In the genomic region with DNA sequence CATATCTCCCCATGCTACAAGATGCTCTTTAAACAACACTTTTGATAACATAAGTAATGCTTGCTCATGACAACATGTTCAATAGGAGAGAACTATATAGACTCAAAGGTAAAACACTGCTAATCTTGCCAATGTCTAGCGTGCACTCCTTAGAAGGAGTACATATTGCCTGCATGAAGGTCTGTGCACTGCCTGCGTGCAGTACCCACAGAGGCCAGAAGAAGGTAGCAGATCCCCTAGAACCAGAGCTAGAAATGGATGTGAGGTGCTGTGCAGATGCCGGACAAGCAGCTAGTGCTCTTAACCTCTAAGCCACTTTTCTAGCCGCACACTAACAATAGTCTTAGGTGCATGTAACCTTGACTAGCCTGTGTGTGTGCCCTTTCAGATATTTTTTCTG, we compare ENCODE assay signal across 32 mouse cellular contexts. TPM values are rescaled to one million over a fixed set of nuclear protein-coding genes. Genes with fewer than 3 reads are reported as not detected.
A peak's percentile ranks its signal among the peaks of the same experiment; 100 is the strongest.
DNase-seq lines count a peak whose midpoint lies in the region; ATAC-seq and TF ChIP-seq lines count a peak whose summit lies in the region.
"Had no signal": no experiment of that assay in that cellular context is flagged by ENCODE, and none has a peak within 500 bp of the region (broad histone marks: within the 10 kb centered on the region; RNA-seq: fewer than 3 reads in every experiment).

No protein-coding gene starts in this region.

- no peaks in the 10 kb centered on the region for H3K36me3 ChIP-seq in kidney, adult 2 months (ENCODE audit: control insufficient read depth, insufficient read depth, low read length)
- no peaks in the 10 kb centered on the region for H3K36me3 ChIP-seq in kidney, embryonic 16.5 days (ENCODE audit: insufficient read depth, low read length)
- H3K36me3 ChIP-seq in lung, postnatal 0 days (ENCODE audit: insufficient read depth, low read length), result no peaks in the 10 kb centered on the region
- H3K36me3 ChIP-seq: embryonic facial prominence, embryonic 15.5 days; forebrain, embryonic 15.5 days; heart, embryonic 12.5 days; neural tube, embryonic 15.5 days; stomach, embryonic 15.5 days had no signal

- TF ChIP-seq POLR2A in kidney, adult 2 months (IDR thresholded peaks at IDR 0.05; ENCODE audit: low read depth, low read length), result no peak

- 0 out of 2 replicates have a peak, but pooled peaks have one; percentile 3 for TF ChIP-seq CTCF in kidney, adult 2 months (conservative IDR thresholded peaks at IDR 0.05; ENCODE audit: insufficient read depth, insufficient read length, low read depth, low read length)
- peak; percentile 37 for TF ChIP-seq CTCF in lung, postnatal 0 days (IDR thresholded peaks at IDR 0.05)

- no peak for ATAC-seq in kidney, embryonic 16.5 days (ENCODE audit: low FRiP score, low TSS enrichment)
- no peak for ATAC-seq in lung, postnatal 0 days
- peak; percentile 34; the same call in 1 of the 2 replicates for ATAC-seq in granulocyte monocyte progenitor cell, adult 5-6 weeks (replicated peaks; ENCODE audit: poor library complexity, severe bottlenecking)
- ATAC-seq: forebrain, embryonic 15.5 days; inflammation-experienced regulatory T-cells, adult 6 months; midbrain, embryonic 16.5 days had no signal

- no peak overlapping the region for H3K4me3 ChIP-seq in kidney, adult 2 months (ENCODE audit: insufficient read depth, low read depth, low read length)
- H3K4me3 ChIP-seq in kidney, embryonic 16.5 days (ENCODE audit: low read length), result no peak overlapping the region
- H3K4me3 ChIP-seq in lung, postnatal 0 days (ENCODE audit: low read depth, low read length), result no peak overlapping the region
- H3K4me3 ChIP-seq: embryonic facial prominence, embryonic 15.5 days; forebrain, embryonic 15.5 days; heart, embryonic 12.5 days; neural tube, embryonic 15.5 days; stomach, embryonic 15.5 days had no signal

- H3K27ac ChIP-seq in kidney, adult 2 months (ENCODE audit: insufficient read depth, low read depth, low read length), result no peak overlapping the region
- H3K27ac ChIP-seq in kidney, embryonic 16.5 days (ENCODE audit: low read length), result no peak overlapping the region
- no peak overlapping the region for H3K27ac ChIP-seq in lung, postnatal 0 days (ENCODE audit: low read length)
- H3K27ac ChIP-seq: embryonic facial prominence, embryonic 15.5 days; forebrain, embryonic 15.5 days; neural tube, embryonic 15.5 days; stomach, embryonic 15.5 days had no signal

- no peak overlapping the region for H3K4me2 ChIP-seq in kidney, embryonic 16.5 days (replicated peaks; ENCODE audit: low read depth, low read length)
- no peak overlapping the region for H3K4me2 ChIP-seq in lung, postnatal 0 days (replicated peaks; ENCODE audit: low read depth, low read length)
- H3K4me2 ChIP-seq: embryonic facial prominence, embryonic 15.5 days; forebrain, embryonic 15.5 days; heart, embryonic 12.5 days; neural tube, embryonic 15.5 days; stomach, embryonic 15.5 days had no signal

- no peak for DNase-seq in kidney, adult 2 months
- no peak for DNase-seq in lung, postnatal 0 days (ENCODE audit: low spot score)
- DNase-seq in lung, postnatal 14 days, result no peak
- DNase-seq in urinary bladder, adult 2 months (ENCODE audit: low spot score), result no peak
- no peak for DNase-seq in spleen, postnatal 14 days (ENCODE audit: low spot score in 2 of 2)
- DNase-seq: adrenal gland, postnatal 25 days; cerebellum, adult 8-10 months; cerebellum, postnatal 36 days; gastrocnemius, postnatal 14 days; heart, adult 18-20 months; heart, postnatal 10 days; kidney, adult 8-10 months; kidney, postnatal 14 days; lung, adult 2 months; lung, postnatal 36 days; right cerebral cortex, adult 18-20 months; right cerebral cortex, postnatal 4 days; thymus, adult 2 months; thymus, postnatal 4 days had no signal

- H3K9me3 ChIP-seq in kidney, embryonic 16.5 days (ENCODE audit: low read length), result no peaks in the 10 kb centered on the region
- H3K9me3 ChIP-seq in lung, postnatal 0 days (ENCODE audit: low read length), result no peaks in the 10 kb centered on the region
- H3K9me3 ChIP-seq: embryonic facial prominence, embryonic 15.5 days; forebrain, embryonic 15.5 days; heart, embryonic 12.5 days; neural tube, embryonic 15.5 days; stomach, embryonic 15.5 days had no signal

- WGBS in kidney, adult 2 months, result 93% methylated on average over 4 of the region's 4 CpGs
- 96% methylated on average over 4 of the region's 4 CpGs for WGBS in kidney, embryonic 16.5 days
- WGBS in lung, postnatal 0 days, result 86% methylated on average over 4 of the region's 4 CpGs

- H3K4me1 ChIP-seq in kidney, adult 2 months (ENCODE audit: control insufficient read depth, insufficient read depth, low read length), result no peaks in the 10 kb centered on the region
- H3K4me1 ChIP-seq in kidney, embryonic 16.5 days (ENCODE audit: insufficient read depth, low read length), result no peaks in the 10 kb centered on the region
- no peaks in the 10 kb centered on the region for H3K4me1 ChIP-seq in lung, postnatal 0 days (ENCODE audit: insufficient read depth, low read depth, low read length)
- H3K4me1 ChIP-seq: embryonic facial prominence, embryonic 15.5 days; heart, embryonic 12.5 days; neural tube, embryonic 15.5 days; stomach, embryonic 15.5 days had no signal

- H3K9ac ChIP-seq in kidney, embryonic 16.5 days (replicated peaks; ENCODE audit: low read length), result no peak overlapping the region
- no peak overlapping the region for H3K9ac ChIP-seq in lung, postnatal 0 days (replicated peaks; ENCODE audit: low read depth)
- H3K9ac ChIP-seq: embryonic facial prominence, embryonic 15.5 days; forebrain, embryonic 15.5 days; heart, embryonic 12.5 days; neural tube, embryonic 15.5 days; stomach, embryonic 15.5 days had no signal

- no peaks in the 10 kb centered on the region for H3K27me3 ChIP-seq in kidney, adult 2 months (replicated peaks; ENCODE audit: control insufficient read depth, insufficient read depth, low read length)
- no peaks in the 10 kb centered on the region for H3K27me3 ChIP-seq in kidney, embryonic 16.5 days (ENCODE audit: insufficient read depth, low read length)
- no peaks in the 10 kb centered on the region for H3K27me3 ChIP-seq in lung, postnatal 0 days (replicated peaks; ENCODE audit: insufficient read depth, low read length)
- H3K27me3 ChIP-seq: embryonic facial prominence, embryonic 15.5 days; heart, embryonic 12.5 days; neural tube, embryonic 15.5 days; stomach, embryonic 15.5 days had no signal

- no peak for TF ChIP-seq EP300 in lung, postnatal 0 days (IDR thresholded peaks at IDR 0.05)

RNA-seq across cellular contexts. Expression of a gene that starts 13.2 kb away (rescaled TPM):
- not detected in 2 replicates for polyA plus RNA-seq in kidney, adult 2 months (2012; rRNA removed)
- not detected in 2 replicates for polyA plus RNA-seq in kidney, embryonic 16.5 days (2015; fragmentation: Nextera tagmentation; extraction: Ambion mirVana)
- not detected in 2 replicates for polyA plus RNA-seq in lung, postnatal 0 days (2015; fragmentation: Nextera tagmentation; extraction: Ambion mirVana)
- not detected in 2 replicates for total RNA-seq in granulocyte monocyte progenitor cell, adult 5-6 weeks (2014; fragmentation: Nextera tagmentation)
- total RNA-seq in granulocyte monocyte progenitor cell, adult 5-6 weeks (2017), result not detected in 2 replicates
- polyA plus RNA-seq in urinary bladder, adult 2 months (2012; rRNA removed), result 0.10 TPM in 1 of 2 replicates, not detected in the other
- total RNA-seq: adrenal gland, postnatal 25 days; gastrocnemius, postnatal 14 days; heart, adult 18-20 months; heart, postnatal 10 days; MEL had no signal
- polyA plus RNA-seq: brain, embryonic 14.5 days; embryonic facial prominence, embryonic 15.5 days; forebrain, embryonic 15.5 days; heart, embryonic 12.5 days; hindbrain, embryonic 11.5 days; inflammation-experienced regulatory T-cells, adult 6 months; limb, embryonic 14.5 days; lung, adult 2 months; midbrain, embryonic 16.5 days; neural tube, embryonic 15.5 days; stomach, embryonic 15.5 days; thymus, adult 2 months had no signal

RNA-seq across cellular contexts. Expression of a gene that starts 22.6 kb away (rescaled TPM):
- 63.4 and 72.4 TPM in 2 replicates for polyA plus RNA-seq in kidney, adult 2 months (2012; rRNA removed)
- 36.6 and 42.2 TPM in 2 replicates for polyA plus RNA-seq in kidney, embryonic 16.5 days (2015; fragmentation: Nextera tagmentation; extraction: Ambion mirVana)
- 12.8 and 15.1 TPM in 2 replicates for polyA plus RNA-seq in lung, postnatal 0 days (2015; fragmentation: Nextera tagmentation; extraction: Ambion mirVana)
- total RNA-seq in granulocyte monocyte progenitor cell, adult 5-6 weeks (2014; fragmentation: Nextera tagmentation), result 1.4 and 3.4 TPM in 2 replicates
- total RNA-seq in granulocyte monocyte progenitor cell, adult 5-6 weeks (2017), result 4.2 and 7.5 TPM in 2 replicates
- 23.4 and 24.7 TPM in 2 replicates for polyA plus RNA-seq in urinary bladder, adult 2 months (2012; rRNA removed)
